Mouse (Mus musculus): ENCODE measurements around the gene Rnf187. TPM values are rescaled to one million over a fixed set of nuclear protein-coding genes. Genes with fewer than 3 reads are reported as not detected.
A peak's percentile ranks its signal among the peaks of the same experiment; 100 is the strongest.

Rnf187 gene
- total RNA-seq, 4 experiments from 2014 or later, result 165 to 184 (median 175) TPM

DNA sequence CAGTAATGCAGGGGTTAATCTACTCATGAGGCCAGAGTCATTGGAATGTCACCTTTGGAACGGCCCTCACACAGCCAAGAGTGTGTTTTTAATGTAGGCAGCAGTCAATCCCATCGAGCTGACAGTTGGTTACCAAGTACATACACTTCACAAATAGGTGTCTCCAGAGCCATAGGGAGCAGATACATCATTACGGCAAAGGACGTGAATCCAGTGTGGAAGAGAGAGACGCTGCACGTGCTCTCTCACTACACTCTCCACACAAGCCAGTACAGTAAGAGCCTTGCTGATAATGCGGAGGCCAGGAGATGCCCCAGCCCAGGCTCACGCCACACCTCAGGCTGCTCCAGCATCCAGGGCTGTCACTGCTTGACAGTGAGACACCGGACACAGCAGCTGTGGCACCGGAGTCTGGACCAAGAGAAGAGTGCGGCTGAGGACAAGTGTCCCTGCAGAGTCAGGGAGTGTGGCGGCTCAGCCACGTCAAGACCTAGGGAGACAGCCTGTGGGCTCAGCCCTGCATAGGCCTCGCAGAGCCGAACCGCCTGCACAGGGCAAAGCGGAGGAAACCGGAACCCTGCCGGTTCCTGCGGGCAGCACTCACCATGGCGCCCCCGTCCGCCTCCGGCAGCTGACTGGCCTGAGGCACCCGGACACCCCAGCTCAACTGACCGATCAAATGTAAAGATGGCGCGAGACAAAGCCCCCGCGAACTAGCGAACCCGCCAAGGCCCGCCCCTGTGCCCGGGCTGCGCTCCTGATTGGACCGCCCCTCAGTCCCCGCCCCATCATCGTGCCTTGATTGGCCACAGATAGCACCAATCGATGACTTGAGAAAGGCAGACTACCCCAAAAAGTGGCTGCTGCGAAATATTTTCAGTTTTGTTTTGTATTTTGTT is 35.0 kb downstream of the Rnf187 start, which contains the start of gene Zfp39:
Gene Zfp39 (minus strand): TSS at position 715 of the 899 bp plus-strand sequence.
- peak; percentile 98 for DNase-seq (ENCODE audit: low spot score)

GRCm38 (mm10) chr11:58901080-58901479 is 37.6 kb downstream of the Rnf187 start:
- DNase-seq (ENCODE audit: low spot score), result no peak

DNA sequence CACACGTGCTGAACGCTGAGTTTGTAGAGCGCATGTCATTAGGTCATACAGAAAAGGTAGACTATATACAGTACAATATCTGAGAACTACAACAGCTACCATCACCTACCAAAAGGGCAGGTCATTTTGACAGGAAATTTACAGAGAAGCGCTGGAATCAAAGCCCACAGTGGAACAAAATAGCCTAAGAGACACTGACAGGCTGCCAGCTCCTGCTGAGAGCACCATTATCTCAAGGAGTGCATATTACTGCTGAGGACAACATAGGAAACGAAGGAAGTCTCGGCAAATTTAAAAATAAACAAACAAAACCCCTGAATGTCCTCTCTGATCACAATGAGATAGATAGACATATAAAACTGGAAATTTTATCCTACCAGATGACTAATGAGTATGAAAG is 41.2 kb downstream of the Rnf187 start:
- no peak for DNase-seq (ENCODE audit: low spot score)

DNA sequence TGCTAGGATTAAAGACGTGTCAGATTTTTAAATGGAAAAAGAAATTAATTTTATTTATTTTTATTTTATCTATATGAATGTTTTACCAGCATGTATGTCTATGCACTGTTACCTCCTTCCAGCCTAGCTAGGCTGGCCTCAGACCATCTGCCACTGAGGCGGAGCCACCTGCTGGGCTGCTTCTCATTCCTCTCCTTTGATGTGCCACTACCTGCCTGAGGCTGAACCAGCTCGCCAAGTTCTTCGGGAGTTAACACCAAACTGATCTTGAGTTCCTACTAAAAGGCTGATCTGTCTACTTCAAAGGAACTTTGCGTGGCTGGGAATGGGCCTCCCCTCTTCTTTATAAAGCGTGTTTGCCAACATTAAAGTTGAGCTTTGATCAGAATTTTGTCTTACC is 44.3 kb downstream of the Rnf187 start:
- DNase-seq (ENCODE audit: low spot score), result no peak

DNA sequence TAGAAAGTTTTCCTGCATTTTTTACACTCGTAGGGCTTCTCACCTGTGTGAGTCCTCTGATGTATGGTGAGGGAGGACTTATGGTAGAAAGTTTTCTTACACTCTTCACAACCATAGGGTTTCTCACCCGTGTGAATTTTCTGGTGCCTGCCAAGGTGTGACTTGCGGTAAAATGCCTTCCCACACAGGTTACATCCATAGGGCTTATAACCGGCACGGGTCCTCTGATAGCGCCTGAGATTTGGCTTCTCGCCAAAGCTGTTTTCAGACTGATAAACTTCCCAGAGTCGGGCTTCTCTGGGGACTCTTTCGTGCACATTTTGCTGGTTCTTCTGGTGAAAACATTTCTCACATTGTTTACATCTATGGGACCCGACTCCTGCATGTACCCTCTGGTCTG is 48.2 kb downstream of the Rnf187 start:
- no peak for DNase-seq (ENCODE audit: low spot score)

GRCm38 (mm10) chr11:58883756-58884155 is 55.0 kb downstream of the Rnf187 start:
- no peak for DNase-seq (ENCODE audit: low spot score)

Small RNAs within 50 kb of the gene (microRNA-seq; reads per million reads assigned to microRNA genes)
- not detected for gene Gm44313

Other genes starting within 250 kb of the Rnf187 start
- not detected for gene Olfr319, start 239.8 kb downstream of the Rnf187 start, total RNA-seq (2022)
- not detected for gene Olfr318, start 214.9 kb downstream of the Rnf187 start, total RNA-seq (2022)
- gene Olfr317, start 199.7 kb downstream of the Rnf187 start, total RNA-seq (2022), result not detected
- gene Olfr316, start 186.2 kb downstream of the Rnf187 start, total RNA-seq (2022), result not detected
- gene Olfr315, start 165.7 kb downstream of the Rnf187 start, total RNA-seq (2022), result not detected
- not detected for gene Olfr314, start 156.0 kb downstream of the Rnf187 start, total RNA-seq (2022)
- gene Fam183b, start 137.0 kb downstream of the Rnf187 start, total RNA-seq (2022), result under 1 TPM in 2 of 4 experiments, not detected in 2; 0.52 to 0.69 TPM
- not detected for gene Olfr313, start 123.9 kb downstream of the Rnf187 start, total RNA-seq (2022)
- gene Olfr312, start 109.7 kb downstream of the Rnf187 start, total RNA-seq (2022), result not detected
- gene Olfr311, start 99.7 kb downstream of the Rnf187 start, total RNA-seq (2022), result not detected
- 1 to 10 TPM; 1.1 to 2.5 (median 1.6) TPM for gene Gm12258, start 91.8 kb downstream of the Rnf187 start, total RNA-seq (2022)
- 1 to 10 TPM; 1.6 to 3.1 (median 1.9) TPM for gene 2810021J22Rik, start 71.7 kb downstream of the Rnf187 start, total RNA-seq (2022)
- 1 to 10 TPM; 3.0 to 4.5 (median 4.1) TPM for gene Zfp39, start 34.7 kb downstream of the Rnf187 start, total RNA-seq (2022)
- under 1 TPM in 1 of 4 experiments, not detected in 3; 0.09 TPM for gene Btnl10, start 21.0 kb downstream of the Rnf187 start, total RNA-seq (2022)
- gene Hist3h2ba, start 10.0 kb upstream of the Rnf187 start, total RNA-seq (2022), result 1 to 10 TPM in 3 of 4 experiments, not detected in 1; 1.3 to 1.4 (median 1.3) TPM
- 10 to 100 TPM; 10.5 to 17.8 (median 16.0) TPM for gene Hist3h2a, start 15.8 kb upstream of the Rnf187 start, total RNA-seq (2022)
- gene Trim17, start 15.8 kb upstream of the Rnf187 start, total RNA-seq (2022), result under 1 TPM in 3 of 4 experiments, not detected in 1; 0.06 to 0.20 (median 0.08) TPM
- gene Trim11, start 39.2 kb upstream of the Rnf187 start, total RNA-seq (2022), result 10 to 100 TPM; 14.7 to 18.9 (median 16.5) TPM
- gene Obscn, start 197.5 kb upstream of the Rnf187 start, total RNA-seq (2022), result 1,000 to 10,000 TPM in 1 of 4 experiments, 100 to 1,000 TPM in 3; 788 to 1,002 (median 896) TPM
- 10 to 100 TPM; 14.8 to 21.8 (median 19.4) TPM for gene Iba57, start 224.8 kb upstream of the Rnf187 start, total RNA-seq (2022)
- gene Gjc2, start 244.3 kb upstream of the Rnf187 start, total RNA-seq (2022), result under 1 TPM; 0.62 to 0.82 (median 0.63) TPM

Data from heart, adult 8-10 months (tissue).